Mouse (Mus musculus) intestine, postnatal 0 days (tissue): Measurements from ENCODE around the gene Mab21l1. TPM values are rescaled to one million over a fixed set of nuclear protein-coding genes. Genes with fewer than 3 reads are reported as not detected.

ENCODE experiments used
- ATAC-seq: fragments of 200-750 bp; cut with Nextera tagmentation; 2 replicates; pipeline ENCODE4 v1.8.0; 2017; ENCODE audit warnings: mild to moderate bottlenecking, moderate TSS enrichment, moderate library complexity
- H3K27ac ChIP-seq: fragments of 300-500 bp; sonication (generic); 2 replicates; pipeline ENCODE4 v1.5.1; 2014; ENCODE audit warnings: mild to moderate bottlenecking, low read depth, low read length, moderate library complexity
- H3K27me3 ChIP-seq: fragments of 300-500 bp; sonication (generic); replicated peaks from 2 replicates; pipeline ENCODE4 v1.6.1; 2014; ENCODE audit warnings: low read length, mixed read lengths; ENCODE audit not compliant: control insufficient read depth, insufficient read depth
- H3K36me3 ChIP-seq: fragments of 300-500 bp; sonication (generic); 2 replicates; pipeline ENCODE4 v1.6.1; 2014; ENCODE audit warnings: mild to moderate bottlenecking, moderate library complexity; ENCODE audit not compliant: control insufficient read depth, insufficient read depth
- H3K4me1 ChIP-seq: fragments of 300-500 bp; sonication (generic); replicated peaks from 2 replicates; pipeline ENCODE4 v1.6.1; 2014; ENCODE audit warnings: antibody characterized with exemption, low read length, mixed read lengths; ENCODE audit not compliant: control insufficient read depth, insufficient read depth
- H3K4me2 ChIP-seq: fragments of 300-500 bp; sonication (generic); replicated peaks from 2 replicates; pipeline ENCODE4 v1.6.1; 2014; ENCODE audit warnings: low read depth, mild to moderate bottlenecking, moderate library complexity
- H3K4me3 ChIP-seq: fragments of 300-500 bp; sonication (generic); 2 replicates; pipeline ENCODE4 v1.5.1; 2014; ENCODE audit warnings: low read depth, low read length
- H3K9ac ChIP-seq: fragments of 300-500 bp; sonication (generic); 2 replicates; pipeline ENCODE4 v1.6.1; 2014; ENCODE audit warnings: mild to moderate bottlenecking, low read depth, low read length
- H3K9me3 ChIP-seq: fragments of 300-500 bp; sonication (generic); 2 replicates; pipeline ENCODE4 v1.6.1; 2016; ENCODE audit warnings: mixed run types; ENCODE audit not compliant: control insufficient read depth
- CTCF ChIP-seq: sonication (generic); IDR thresholded peaks from 2 replicates; pipeline ENCODE4 v1.5.1; 2016; ENCODE audit warnings: low read depth, mild to moderate bottlenecking, control low read depth, antibody characterized with exemption, moderate library complexity
- WGBS: fragments of 180-500 bp; shearing (Covaris S2); extraction: QIAGEN DNeasy Blood & Tissue Kit; methylation state at CpG from one replicate; pipeline ENCODE4 v1.1.7; 2014; 5-methylcytosine and 5-hydroxymethylcytosine counted together
- polyA plus RNA-seq: library from polyadenylated mRNA; unstranded; fragments of >200 nt; fragmentation: Nextera tagmentation; extraction: Ambion mirVana; gene quantifications from 2 replicates; pipeline ENCODE4 v1.2.1, GENCODE M21; 2015

Gene Mab21l1
- polyA plus RNA-seq, 1 experiment from 2014 or later, result 4.0 TPM

DNA sequence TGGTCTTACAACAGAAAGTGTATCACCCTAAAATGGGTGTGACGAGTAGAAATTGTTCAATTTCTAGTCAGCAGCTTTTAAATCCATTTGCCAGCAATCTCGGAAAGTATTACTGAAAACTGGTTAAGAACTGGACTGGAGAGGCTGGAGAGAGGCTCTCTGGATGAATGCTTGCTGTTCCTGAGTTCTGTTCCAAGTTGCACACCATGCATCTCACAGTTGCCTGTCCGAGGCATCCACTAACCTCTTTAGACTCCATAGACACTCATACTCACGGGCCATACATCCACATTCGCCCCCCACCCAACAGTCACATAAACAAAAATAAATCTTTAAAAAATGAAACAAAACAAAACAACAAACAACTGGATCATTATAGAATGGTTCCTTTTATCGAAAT is 6.6 kb upstream of the Mab21l1 start:
- 93% methylated on average over 6 of the region's 6 CpGs for WGBS
- H3K27ac ChIP-seq, result no peak overlapping the region
- no peak overlapping the region for H3K4me3 ChIP-seq
- H3K9ac ChIP-seq, result no peak overlapping the region
- H3K4me2 ChIP-seq, result no peak overlapping the region
- H3K36me3 ChIP-seq, result no peaks in the 10 kb centered on the region
- peaks cover 16% of the 10 kb centered on the region for H3K27me3 ChIP-seq
- TF ChIP-seq CTCF, result no peak
- ATAC-seq, result no peak
- H3K9me3 ChIP-seq, result no peaks in the 10 kb centered on the region
- 0 out of 2 replicates have a peak, but pooled peaks cover 4% of the 10 kb centered on the region for H3K4me1 ChIP-seq

- Histone ChIP-seq H3K4me3 (no peak overlapping the region), H3K9ac (no peak overlapping the region), H3K36me3 (no peaks in the 10 kb centered on the region), H3K27me3 (peaks cover 33% of the 10 kb centered on the region), H3K4me2 (no peak overlapping the region), H3K4me1 (0 out of 2 replicates have a peak, but pooled peaks cover 4% of the 10 kb centered on the region), H3K27ac (no peak overlapping the region), H3K9me3 (no peaks in the 10 kb centered on the region)
- no peak for ATAC-seq
- 69% methylated on average over 4 of the region's 4 CpGs for WGBS
- TF ChIP-seq CTCF, result no peak
Measured at GRCm38 (mm10) chr3:55777501-55777900, 4.8 kb upstream of the Mab21l1 start.

DNA sequence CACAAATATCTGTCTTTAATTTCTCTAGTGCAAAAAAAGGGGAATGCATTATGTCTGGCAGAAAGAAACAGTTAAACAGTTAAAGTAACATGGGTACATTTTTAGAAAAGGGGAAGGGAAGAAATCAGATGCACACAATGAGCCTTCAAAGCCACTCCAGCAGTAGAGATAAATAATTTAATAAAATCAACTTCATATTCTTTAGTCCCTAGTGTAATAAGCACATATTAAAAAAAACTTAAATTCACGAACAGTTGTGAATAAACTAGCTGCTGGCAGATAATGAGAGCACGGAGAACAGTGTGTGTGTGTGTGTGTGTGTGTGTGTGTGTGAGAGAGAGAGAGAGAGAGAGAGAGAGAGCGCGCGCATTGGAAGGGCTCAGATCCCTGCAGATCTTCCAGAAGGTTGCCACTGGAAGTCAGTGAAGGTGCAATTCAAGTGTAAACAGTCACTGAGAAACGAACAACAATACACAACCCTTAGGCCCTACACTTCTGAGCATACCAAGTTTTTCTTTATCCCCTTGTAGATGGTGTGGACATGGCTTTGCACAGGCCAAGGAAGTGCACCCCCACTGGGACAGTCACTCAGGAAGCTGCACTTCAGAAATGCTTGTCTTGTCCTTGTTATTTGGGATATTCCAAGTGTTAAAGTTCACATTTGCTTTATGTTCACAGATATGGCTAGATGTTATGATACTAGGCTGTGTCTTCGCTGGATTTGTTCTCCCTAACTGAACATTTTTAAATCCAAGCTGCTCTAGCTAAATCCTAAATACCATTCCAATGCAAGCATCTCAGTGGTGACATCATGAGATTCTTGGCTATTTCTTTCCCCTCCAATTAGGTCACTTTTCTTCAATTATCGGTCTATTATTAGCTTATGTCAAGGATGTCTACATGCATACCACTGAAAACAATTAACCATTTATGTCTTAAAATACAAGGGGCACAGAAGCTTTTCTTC is 3.3 kb upstream of the Mab21l1 start:
- 78% methylated on average over 8 of the region's 8 CpGs for WGBS
- Histone ChIP-seq H3K4me2 (no peak overlapping the region), H3K4me1 (0 out of 2 replicates have a peak, but pooled peaks cover 4% of the 10 kb centered on the region), H3K4me3 (no peak overlapping the region), H3K36me3 (no peaks in the 10 kb centered on the region), H3K27me3 (peaks cover 41% of the 10 kb centered on the region), H3K27ac (no peak overlapping the region), H3K9ac (no peak overlapping the region), H3K9me3 (no peaks in the 10 kb centered on the region)
- no peak for TF ChIP-seq CTCF
- ATAC-seq, result no peak

DNA sequence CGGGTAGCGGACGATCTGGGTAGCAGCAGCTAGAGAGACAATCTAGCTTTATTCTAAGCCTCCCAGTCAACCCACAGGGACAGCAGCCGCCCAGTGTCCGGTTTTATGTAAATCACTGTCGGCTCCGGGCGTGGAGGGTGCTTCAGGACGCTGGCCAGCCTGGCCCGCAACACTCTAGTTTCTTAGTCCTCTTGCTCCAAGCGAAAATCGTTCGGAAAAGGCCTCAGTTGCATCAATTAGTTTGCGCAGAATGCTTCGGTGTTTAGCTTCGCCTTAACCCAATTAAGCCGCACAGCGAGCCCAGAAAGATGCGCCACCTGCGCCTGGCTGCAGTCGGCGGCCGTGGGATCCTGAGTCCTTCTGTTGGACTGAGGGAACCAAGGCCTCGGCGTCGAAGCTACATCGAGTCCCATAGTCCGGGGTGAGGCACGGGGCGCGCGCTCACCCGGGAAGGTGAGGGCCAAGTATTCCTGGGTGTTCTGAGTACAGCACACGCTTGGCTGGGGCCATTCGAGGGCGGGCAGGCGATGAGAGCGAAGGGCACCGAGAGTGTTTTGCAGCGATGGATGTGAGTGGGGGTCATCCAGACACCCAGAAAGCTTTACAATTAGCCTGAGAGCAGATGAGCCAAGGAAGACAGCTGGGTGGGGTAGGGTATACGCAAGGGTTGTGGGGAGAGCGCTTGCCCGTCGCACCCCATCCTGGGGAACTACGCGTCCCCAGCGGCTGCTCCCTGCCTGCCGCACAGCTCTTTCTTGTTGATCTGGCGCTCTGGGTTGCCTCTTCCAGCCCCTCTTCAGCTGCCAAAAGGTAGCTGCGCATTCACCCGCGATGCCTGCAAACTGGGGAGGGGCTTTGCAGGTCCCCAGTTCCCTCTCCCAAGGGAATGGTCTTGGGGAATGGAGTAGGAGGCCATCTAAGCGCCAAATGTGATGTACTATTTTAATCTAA is 1.9 kb upstream of the Mab21l1 start:
- no peaks in the 10 kb centered on the region for H3K36me3 ChIP-seq
- H3K4me1 ChIP-seq, result 0 out of 2 replicates have a peak, but pooled peaks cover 4% of the 10 kb centered on the region
- peaks cover 41% of the 10 kb centered on the region for H3K27me3 ChIP-seq
- peak overlapping the region; percentile 32 for H3K4me2 ChIP-seq
- 16% methylated on average over 53 of the region's 53 CpGs for WGBS
- no peak for ATAC-seq
- H3K27ac ChIP-seq, result no peak overlapping the region
- no peaks in the 10 kb centered on the region for H3K9me3 ChIP-seq
- peak overlapping the region; percentile 16; the same call in 1 of the 2 replicates for H3K4me3 ChIP-seq
- H3K9ac ChIP-seq, result no peak overlapping the region
- TF ChIP-seq CTCF, result no peak

- Histone ChIP-seq H3K4me3 (no peak overlapping the region), H3K9ac (no peak overlapping the region), H3K27me3 (peaks cover 49% of the 10 kb centered on the region), H3K36me3 (no peaks in the 10 kb centered on the region), H3K4me1 (0 out of 2 replicates have a peak, but pooled peaks cover 4% of the 10 kb centered on the region), H3K4me2 (no peak overlapping the region), H3K9me3 (no peaks in the 10 kb centered on the region), H3K27ac (no peak overlapping the region)
- no peak for ATAC-seq
- TF ChIP-seq CTCF, result no peak
- WGBS, result 57% methylated on average over 5 of the region's 5 CpGs
Measured at GRCm38 (mm10) chr3:55781429-55782055, 768 bp upstream of the Mab21l1 start.
